Mouse (Mus musculus) liver, embryonic 13.5 days (tissue): Measurements from ENCODE around the gene Pou6f1. TPM values are rescaled to one million over a fixed set of nuclear protein-coding genes. Genes with fewer than 3 reads are reported as not detected.
"Not testable (repeated sequence)": the region's sequence is repeated elsewhere in the genome, so short reads cannot be mapped to it uniquely, and the experiment has no call there.

Experiments used
- ATAC-seq: fragments of 200-750 bp; cut with Nextera tagmentation; 2 replicates; pipeline ENCODE4 v1.8.0; 2017; ENCODE audit warnings: low read depth, mild to moderate bottlenecking, moderate number of reproducible peaks, moderate library complexity
- DNase-seq: peaks from one replicate; pipeline ENCODE4 v3.0.0; 2022
- H3K27ac ChIP-seq: fragments of 300-500 bp; sonication (generic); 2 replicates; pipeline ENCODE4 v1.5.1; 2015; ENCODE audit warnings: moderate library complexity, mild to moderate bottlenecking, inconsistent platforms
- H3K27me3 ChIP-seq: fragments of 300-500 bp; sonication (generic); 2 replicates; pipeline ENCODE4 v1.6.1; 2015; ENCODE audit warnings: mild to moderate bottlenecking, inconsistent platforms
- H3K36me3 ChIP-seq: fragments of 300-500 bp; sonication (generic); 2 replicates; pipeline ENCODE4 v1.6.1; 2015; ENCODE audit warnings: mild to moderate bottlenecking, inconsistent platforms
- H3K4me1 ChIP-seq: fragments of 300-500 bp; sonication (generic); replicated peaks from 2 replicates; pipeline ENCODE4 v1.6.1; 2015; ENCODE audit warnings: inconsistent platforms
- H3K4me2 ChIP-seq: fragments of 300-500 bp; sonication (generic); 2 replicates; pipeline ENCODE4 v1.6.1; 2015; ENCODE audit warnings: inconsistent platforms, mild to moderate bottlenecking, moderate library complexity
- H3K4me3 ChIP-seq: fragments of 300-500 bp; sonication (generic); replicated peaks from 2 replicates; pipeline ENCODE4 v1.5.1; 2015; ENCODE audit warnings: mild to moderate bottlenecking, inconsistent platforms
- H3K9ac ChIP-seq: fragments of 300-500 bp; sonication (generic); 2 replicates; pipeline ENCODE4 v1.6.1; 2015; ENCODE audit warnings: mild to moderate bottlenecking, inconsistent platforms
- H3K9me3 ChIP-seq: fragments of 300-500 bp; sonication (generic); replicated peaks from 2 replicates; pipeline ENCODE4 v1.6.1; 2016; ENCODE audit warnings: inconsistent platforms
- WGBS: fragments of 180-500 bp; shearing (Covaris S2); methylation state at CpG from one replicate; pipeline ENCODE4 v1.1.7; 2015; ENCODE audit not compliant: insufficient replicate concordance; 5-methylcytosine and 5-hydroxymethylcytosine counted together
- polyA plus RNA-seq: library from polyadenylated mRNA; unstranded; fragments of >200 nt; fragmentation: Nextera tagmentation; extraction: Ambion mirVana; gene quantifications from 2 replicates; pipeline ENCODE4 v1.2.1, GENCODE M21; 2015

Gene Pou6f1
- polyA plus RNA-seq, 1 experiment from 2014 or later = 0.23 TPM

- H3K4me3 ChIP-seq = peak overlapping the region; percentile 95
- H3K27ac ChIP-seq = peak overlapping the region; percentile 97
- no peaks in the 10 kb centered on the region for H3K27me3 ChIP-seq
- under 1% methylated on average over 42 of the region's 43 CpGs for WGBS
- DNase-seq (peak; percentile 79), ATAC-seq (peak; percentile 74)
- peak overlapping the region; percentile 93 for H3K4me2 ChIP-seq
- H3K9ac ChIP-seq = peak overlapping the region; percentile 95
- H3K4me1 ChIP-seq = peaks cover 35% of the 10 kb centered on the region
- peaks cover 41% of the 10 kb centered on the region for H3K36me3 ChIP-seq
- no peaks in the 10 kb centered on the region for H3K9me3 ChIP-seq
Observed at GRCm38 (mm10) chr15:100615825-100616220, 16.0 kb upstream of the Pou6f1 start.

- peaks cover 35% of the 10 kb centered on the region for H3K36me3 ChIP-seq
- peak within 1 kb of the TSS; percentile 95 for H3K4me3 ChIP-seq
- H3K9me3 ChIP-seq = no peaks in the 10 kb centered on the region
- WGBS = under 1% methylated on average over 95 of the region's 99 CpGs
- ATAC-seq (peak; percentile 77), DNase-seq (peak; percentile 98)
- H3K27ac ChIP-seq = peak within 1 kb of the TSS; percentile 97
- no peaks in the 10 kb centered on the region for H3K27me3 ChIP-seq
- H3K9ac ChIP-seq = peak within 1 kb of the TSS; percentile 95
- H3K4me2 ChIP-seq = peak within 1 kb of the TSS; percentile 93
- H3K4me1 ChIP-seq = peaks cover 39% of the 10 kb centered on the region
Observed at GRCm38 (mm10) chr15:100614996-100615824, 15.4 kb upstream of the Pou6f1 start, which contains the start of gene Dazap2. TSS of gene Dazap2 (plus strand) at chr15:100615349.

- H3K9ac ChIP-seq = peak overlapping the region; percentile 82
- ATAC-seq (peak; percentile 63), DNase-seq (no peak)
- 12% methylated on average over 43 of the region's 43 CpGs for WGBS
- peaks cover 42% of the 10 kb centered on the region for H3K4me1 ChIP-seq
- 0 out of 2 replicates have a peak, but pooled peaks cover 4% of the 10 kb centered on the region for H3K27me3 ChIP-seq
- peak overlapping the region; percentile 95 for H3K4me3 ChIP-seq
- H3K27ac ChIP-seq = peak overlapping the region; percentile 90
- peak overlapping the region; percentile 93 for H3K4me2 ChIP-seq
- peaks cover 27% of the 10 kb centered on the region for H3K36me3 ChIP-seq
- H3K9me3 ChIP-seq = no peaks in the 10 kb centered on the region
Observed at GRCm38 (mm10) chr15:100614218-100614995, 14.6 kb upstream of the Pou6f1 start.

GRCm38 (mm10) chr15:100613584-100613983, 13.8 kb upstream of the Pou6f1 start:
- peak overlapping the region; percentile 93 for H3K4me2 ChIP-seq
- 11% methylated on average over 16 of the region's 16 CpGs for WGBS
- H3K4me1 ChIP-seq = peaks cover 38% of the 10 kb centered on the region
- H3K27ac ChIP-seq = no peak overlapping the region
- no peaks in the 10 kb centered on the region for H3K9me3 ChIP-seq
- DNase-seq = peak; percentile 63
- ATAC-seq = no peak
- H3K27me3 ChIP-seq = 0 out of 2 replicates have a peak, but pooled peaks cover 4% of the 10 kb centered on the region
- H3K4me3 ChIP-seq = peak overlapping the region; percentile 95
- H3K9ac ChIP-seq = peak overlapping the region; percentile 36; the same call in 1 of the 2 replicates
- peaks cover 19% of the 10 kb centered on the region for H3K36me3 ChIP-seq

DNA sequence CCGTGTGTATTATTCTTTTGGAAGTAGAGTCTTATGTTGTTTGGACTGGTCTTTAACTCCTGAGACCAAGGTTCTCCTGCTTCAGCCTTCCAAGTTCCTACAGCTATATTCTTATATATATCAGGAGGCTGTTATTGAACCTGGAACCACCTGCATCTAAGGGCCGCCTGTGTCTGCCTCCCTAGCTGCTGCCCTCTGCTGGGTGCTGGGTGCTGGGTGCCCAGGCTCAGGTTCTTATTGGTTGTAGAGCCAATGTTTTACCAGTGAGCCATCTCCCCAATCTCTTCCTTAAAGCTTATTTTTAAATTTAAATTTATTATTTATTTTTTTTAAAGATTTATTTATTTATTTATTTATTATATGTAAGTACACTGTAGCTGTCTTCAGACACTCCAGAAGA, 12.6 kb upstream of the Pou6f1 start:
- Histone ChIP-seq H3K4me1 (peaks cover 34% of the 10 kb centered on the region), H3K4me3 (no peak overlapping the region), H3K9ac (no peak overlapping the region), H3K36me3 (peaks cover 7% of the 10 kb centered on the region), H3K27me3 (0 out of 2 replicates have a peak, but pooled peaks cover 8% of the 10 kb centered on the region), H3K9me3 (no peaks in the 10 kb centered on the region), H3K27ac (no peak overlapping the region), H3K4me2 (no peak overlapping the region)
- ATAC-seq (no peak), DNase-seq (peak; percentile 43)
- WGBS = 66% methylated on average over 2 of the region's 2 CpGs

DNA sequence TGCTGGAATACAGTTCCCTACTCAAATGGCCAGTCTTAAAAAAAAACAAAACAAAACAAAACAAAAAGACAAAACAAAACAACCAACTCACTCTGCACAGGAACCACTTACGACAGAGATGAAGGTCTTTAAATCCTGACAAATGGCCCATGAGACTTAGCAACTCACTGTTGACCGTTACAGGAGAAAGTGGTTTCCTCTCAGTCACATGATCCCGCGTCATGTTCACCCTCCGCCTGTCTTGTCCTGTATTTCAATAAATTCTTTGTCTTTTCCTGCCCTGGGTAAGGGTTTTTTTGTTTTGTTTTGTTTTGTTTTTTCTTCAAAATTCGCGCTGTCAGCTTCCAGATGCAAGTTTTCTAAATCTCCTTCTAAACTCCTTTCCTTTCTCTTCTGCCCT, 12.2 kb upstream of the Pou6f1 start:
- Histone ChIP-seq H3K4me1 (peaks cover 32% of the 10 kb centered on the region), H3K27me3 (0 out of 2 replicates have a peak, but pooled peaks cover 8% of the 10 kb centered on the region), H3K27ac (no peak overlapping the region), H3K4me2 (no peak overlapping the region), H3K36me3 (peaks cover 3% of the 10 kb centered on the region), H3K9ac (no peak overlapping the region), H3K9me3 (no peaks in the 10 kb centered on the region), H3K4me3 (no peak overlapping the region)
- DNase-seq (no peak), ATAC-seq (no peak)
- WGBS = 61% methylated on average over 7 of the region's 7 CpGs

DNA sequence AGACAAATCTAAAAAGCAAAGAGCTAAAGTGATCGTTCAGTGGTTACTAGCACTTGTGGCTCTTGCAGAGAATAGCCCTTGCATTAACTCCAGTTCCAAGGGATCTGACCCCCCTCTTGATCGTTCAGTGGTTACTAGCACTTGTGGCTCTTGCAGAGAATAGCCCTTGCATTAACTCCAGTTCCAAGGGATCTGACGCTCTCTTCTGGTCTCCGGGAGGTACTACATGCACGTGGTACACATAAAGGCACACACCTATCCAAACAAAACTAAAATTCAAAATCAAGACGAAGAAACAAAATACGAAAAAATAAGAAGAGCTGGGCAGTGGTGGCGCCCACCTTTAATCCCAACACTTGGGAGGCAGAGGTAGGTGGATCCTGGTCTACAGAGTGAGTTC, 6.9 kb upstream of the Pou6f1 start:
- H3K9me3 ChIP-seq, H3K36me3 ChIP-seq, H3K4me2 ChIP-seq, ATAC-seq, DNase-seq, H3K27ac ChIP-seq, H3K9ac ChIP-seq, H3K4me3 ChIP-seq: not testable (repeated sequence)
- WGBS = 69% methylated on average over 8 of the region's 8 CpGs
- Histone ChIP-seq H3K4me1 (peaks cover 18% of the 10 kb centered on the region), H3K27me3 (peaks cover 40% of the 10 kb centered on the region)

DNA sequence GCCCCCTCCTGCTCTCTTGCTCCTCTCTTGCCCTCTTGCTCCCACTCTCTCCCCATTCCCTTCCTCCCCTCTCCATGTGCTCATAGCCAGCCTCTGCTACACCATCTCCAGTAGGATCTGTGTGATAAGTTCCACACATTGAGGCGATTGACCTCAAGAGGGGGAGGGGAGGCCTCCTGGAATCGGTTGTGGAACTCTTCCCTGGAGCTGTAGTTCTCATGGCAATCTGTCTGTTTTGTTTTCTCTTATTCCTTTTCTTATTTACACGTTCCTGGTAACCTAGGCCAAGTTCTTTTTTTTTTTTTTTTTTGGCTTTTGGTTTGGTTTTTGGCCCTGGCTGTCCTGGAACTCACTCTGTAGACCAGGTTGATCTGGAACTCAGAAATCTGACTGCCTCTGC, 1.9 kb upstream of the Pou6f1 start:
- Histone ChIP-seq H3K4me2 (no peak overlapping the region), H3K9me3 (no peaks in the 10 kb centered on the region), H3K4me3 (no peak overlapping the region), H3K9ac (no peak overlapping the region), H3K36me3 (no peaks in the 10 kb centered on the region), H3K27ac (no peak overlapping the region), H3K4me1 (peaks cover 35% of the 10 kb centered on the region), H3K27me3 (peaks cover 77% of the 10 kb centered on the region)
- DNase-seq (no peak), ATAC-seq (no peak)
- WGBS = 22% methylated on average over 3 of the region's 3 CpGs

DNA sequence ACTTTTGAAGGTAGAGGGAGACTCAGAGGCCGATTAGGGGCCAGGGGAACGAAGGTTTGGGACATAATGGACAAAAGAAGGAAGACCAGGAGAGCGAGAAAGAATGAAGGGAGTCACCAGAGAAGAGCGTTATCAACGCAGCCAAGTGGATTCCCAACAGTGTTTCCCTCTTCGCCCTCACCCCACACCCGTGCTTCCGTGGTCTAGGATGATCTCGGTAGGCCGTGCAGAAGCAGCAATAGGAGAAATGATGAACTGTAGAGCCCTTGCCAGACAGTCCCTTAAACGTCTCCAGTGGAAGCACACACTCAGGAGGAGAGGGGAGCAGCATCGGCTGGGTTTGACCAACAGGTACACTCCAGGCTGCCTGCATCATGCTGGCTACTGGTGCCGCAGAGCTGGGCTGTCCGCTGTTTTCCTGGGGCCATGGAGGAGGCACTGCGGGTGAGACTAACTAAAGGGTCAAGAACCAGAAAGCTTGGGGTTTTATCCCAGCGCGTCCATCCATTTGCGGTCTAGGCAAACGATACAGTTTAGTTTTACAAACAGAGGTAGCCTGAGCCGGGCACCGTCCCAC, 1.0 kb upstream of the Pou6f1 start:
- ATAC-seq (no peak), DNase-seq (no peak)
- H3K4me2 ChIP-seq = peak overlapping the region; percentile 86
- WGBS = 17% methylated on average over 21 of the region's 21 CpGs
- peaks cover 35% of the 10 kb centered on the region for H3K4me1 ChIP-seq
- H3K9ac ChIP-seq = no peak overlapping the region
- no peak overlapping the region for H3K27ac ChIP-seq
- H3K9me3 ChIP-seq = no peaks in the 10 kb centered on the region
- peak overlapping the region; percentile 65 for H3K4me3 ChIP-seq
- no peaks in the 10 kb centered on the region for H3K36me3 ChIP-seq
- H3K27me3 ChIP-seq = peaks cover 83% of the 10 kb centered on the region

DNA sequence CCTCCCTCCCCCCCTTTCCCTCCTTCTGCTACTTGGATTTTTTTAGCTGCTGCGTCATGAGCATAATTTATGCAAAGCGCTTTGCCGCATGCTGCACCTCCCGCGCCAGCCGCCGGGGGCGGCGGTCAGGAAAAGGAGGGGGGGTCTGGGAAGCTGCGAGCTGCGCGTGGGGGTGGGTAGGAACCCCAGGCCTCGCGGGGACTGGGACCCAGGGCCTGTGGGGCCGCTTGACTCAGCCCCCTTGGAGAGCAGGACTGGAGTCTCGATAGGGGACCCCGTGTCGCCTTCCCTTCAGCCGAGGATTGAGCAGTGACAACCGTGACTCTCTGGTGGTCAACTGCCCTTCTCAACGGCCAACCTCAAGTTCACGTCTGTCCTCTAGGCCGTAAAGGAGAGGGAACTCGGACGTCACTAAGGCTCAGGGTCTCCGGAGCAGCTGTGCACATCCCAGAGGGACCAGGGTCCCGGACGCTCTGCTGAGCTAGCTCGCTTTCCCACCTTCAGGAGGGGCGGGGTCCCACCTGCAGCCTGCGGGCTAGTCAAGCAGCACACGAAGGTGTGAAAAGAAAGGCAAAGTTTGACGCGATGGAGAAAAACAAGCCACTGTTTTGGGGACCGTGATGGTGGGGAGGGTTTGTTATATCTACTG, 387 bp upstream of the Pou6f1 start:
- H3K27ac ChIP-seq = no peak overlapping the region
- whole genome bisulfite sequencing = 2% methylated on average over 35 of the region's 35 CpGs

More for the DNA sequence above, 387 bp upstream of the Pou6f1 start:
- Histone ChIP-seq H3K4me2 (peak overlapping the region; percentile 86), H3K9me3 (no peaks in the 10 kb centered on the region), H3K27me3 (peaks cover 80% of the 10 kb centered on the region), H3K36me3 (no peaks in the 10 kb centered on the region), H3K4me1 (peaks cover 35% of the 10 kb centered on the region), H3K4me3 (peak overlapping the region; percentile 65), H3K9ac (peak overlapping the region; percentile 62)
- DNase-seq (peak; percentile 29), ATAC-seq (no peak)
